Mouse (Mus musculus): Measurements from ENCODE around the gene Elk3. TPM values are rescaled to one million over a fixed set of nuclear protein-coding genes. Genes with fewer than 3 reads are reported as not detected.

The Elk3 gene
- total RNA-seq, 1 experiment from 2014 or later: 47.1 TPM

DNA sequence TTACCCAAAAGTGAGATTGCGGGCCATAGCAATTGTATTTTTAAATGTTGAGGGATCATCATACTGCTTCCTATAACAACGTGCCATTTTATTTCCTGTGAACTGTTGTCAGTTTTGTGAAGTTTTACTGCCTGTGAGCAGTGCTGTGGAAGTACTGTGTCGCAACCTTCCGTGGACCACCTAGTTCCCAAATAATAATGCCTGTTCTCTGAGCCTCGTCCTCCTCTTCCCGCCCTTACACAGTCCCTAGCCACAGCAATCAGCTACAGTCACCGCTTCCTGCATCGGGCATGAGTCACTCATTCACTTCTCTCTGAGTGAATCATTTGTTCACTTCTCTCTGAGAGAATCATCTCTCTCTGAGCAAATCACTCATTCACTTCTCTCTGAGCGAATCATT is 76.2 kb downstream of the Elk3 start:
- no peak for DNase-seq

DNA sequence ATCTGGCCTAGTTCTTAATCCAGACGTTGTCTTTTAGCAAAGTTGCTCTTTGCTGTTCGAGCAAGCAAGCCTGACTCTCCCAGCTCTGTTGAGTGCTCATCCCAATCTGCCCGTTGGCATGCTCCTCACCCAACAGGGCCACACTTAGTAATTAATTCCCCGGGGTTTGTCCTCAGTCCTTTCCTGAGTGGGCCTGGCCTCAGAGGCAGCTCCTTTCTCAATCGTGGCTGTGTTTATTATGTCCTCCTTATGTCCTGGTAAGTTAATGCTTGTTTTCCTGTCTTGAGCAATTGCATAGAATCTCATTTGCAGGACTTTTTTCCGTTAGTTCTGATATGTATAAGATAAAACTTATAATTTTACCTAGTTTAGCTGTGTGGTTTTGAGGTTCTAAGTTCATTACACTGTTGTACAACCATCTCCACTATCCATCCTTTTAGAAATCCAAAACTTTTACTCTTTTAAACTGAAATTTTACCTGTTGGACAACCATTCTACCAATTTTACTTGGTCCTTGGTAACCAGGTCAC is 77.2 kb downstream of the Elk3 start:
- no peak for DNase-seq

DNA sequence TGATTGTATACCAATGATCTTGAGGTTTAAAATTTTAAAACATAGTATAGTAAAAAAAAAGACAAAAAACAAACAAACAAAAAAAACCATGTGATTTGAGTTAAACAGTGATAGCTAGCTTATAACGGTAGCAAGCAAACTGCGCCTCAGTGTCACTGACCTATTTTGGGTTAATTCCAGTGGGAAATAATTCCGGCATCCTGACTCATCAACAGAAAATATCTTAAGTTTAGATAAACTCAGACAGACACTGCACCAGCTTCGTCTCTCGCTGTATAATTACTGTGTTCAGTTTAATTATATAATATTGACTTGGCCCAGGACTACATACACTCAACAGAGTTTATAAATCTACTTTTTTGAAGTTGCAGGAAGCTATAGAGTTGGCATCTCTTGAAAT is 79.0 kb downstream of the Elk3 start:
- no peak for DNase-seq

DNA sequence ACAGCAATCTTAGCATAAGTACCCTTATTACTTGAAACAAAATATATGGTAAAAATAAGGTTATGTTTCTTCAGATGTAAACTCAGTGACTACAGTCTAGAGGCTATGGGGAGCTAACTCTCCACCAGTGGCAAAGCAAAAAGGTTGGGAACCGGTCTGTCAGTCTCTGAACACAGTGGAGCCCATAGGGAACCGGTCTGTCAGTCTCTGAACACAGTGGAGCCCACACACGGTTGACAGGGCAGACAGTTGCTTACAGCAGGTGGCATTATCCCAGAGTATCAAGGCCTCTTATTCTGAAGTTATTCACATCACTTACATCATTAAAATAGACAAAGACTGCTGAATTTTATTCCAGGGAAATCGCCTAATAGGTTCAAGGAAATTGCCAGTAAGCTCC is 79.4 kb downstream of the Elk3 start:
- no peak for DNase-seq

DNA sequence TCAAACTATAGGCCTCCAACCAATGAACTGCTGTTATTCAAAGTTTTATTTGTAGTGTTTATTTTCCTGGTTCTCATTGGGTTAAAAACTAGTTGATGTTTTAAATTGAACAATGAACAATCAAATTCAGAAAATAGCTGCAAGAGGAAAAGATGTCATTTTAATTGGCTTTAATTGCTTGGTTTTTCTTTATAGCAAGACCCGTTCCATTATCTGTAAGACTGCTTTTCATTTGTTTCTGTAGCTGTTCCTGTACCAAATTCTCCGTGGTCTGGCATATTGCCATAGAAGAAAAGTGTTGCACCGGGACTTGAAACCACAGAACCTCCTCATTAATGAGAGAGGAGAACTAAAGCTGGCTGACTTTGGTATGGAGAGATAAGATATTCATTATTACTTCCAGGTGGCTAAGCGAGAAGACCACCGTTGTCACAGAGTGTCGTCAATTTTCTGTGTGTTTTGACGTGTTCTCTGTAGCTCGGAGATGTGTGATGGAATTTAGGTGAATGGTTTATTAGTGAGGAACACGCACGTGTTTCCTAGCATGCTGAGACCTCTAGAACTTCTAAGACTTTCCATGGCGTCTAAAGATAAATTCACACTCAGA is 82.4 kb downstream of the Elk3 start:
- DNase-seq: no peak

DNA sequence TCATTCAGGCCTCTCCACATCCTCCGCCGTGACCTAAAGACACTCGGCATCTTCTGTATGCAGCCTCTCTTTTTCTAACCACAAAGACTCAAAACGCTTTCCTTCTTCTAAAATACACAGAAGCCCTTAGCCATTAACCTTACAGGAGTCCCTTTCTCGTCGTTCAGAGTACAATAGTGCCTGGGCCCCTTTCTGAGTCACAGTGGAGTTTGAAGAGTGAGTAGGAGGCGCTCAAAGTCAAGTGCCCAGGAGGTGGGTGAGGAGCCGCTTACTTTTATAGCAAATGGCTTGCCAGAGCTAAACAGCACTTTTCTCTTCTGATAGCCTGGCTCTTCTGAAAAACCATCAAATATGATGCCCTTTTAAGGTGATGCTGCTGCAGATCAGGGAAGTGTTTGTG is 83.0 kb downstream of the Elk3 start:
- no peak for DNase-seq

DNA sequence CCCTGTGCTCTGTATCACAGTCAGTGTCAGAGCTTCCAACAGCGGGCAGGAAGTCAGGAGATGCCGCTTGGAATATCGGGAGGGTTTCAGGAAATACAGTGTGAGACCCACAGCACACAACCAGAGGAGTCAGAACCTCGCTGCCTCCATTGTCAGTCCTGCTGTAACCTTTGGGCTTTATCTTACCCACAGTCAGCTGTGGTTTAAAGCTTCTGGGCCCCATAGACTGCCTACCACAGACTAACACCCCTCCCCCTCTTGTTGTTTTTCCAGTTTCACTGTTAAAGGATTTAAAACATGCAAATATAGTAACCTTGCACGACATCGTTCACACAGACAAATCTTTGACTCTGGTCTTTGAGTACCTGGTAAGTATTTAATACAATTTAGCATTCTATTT is 85.2 kb downstream of the Elk3 start:
- DNase-seq: no peak

DNA sequence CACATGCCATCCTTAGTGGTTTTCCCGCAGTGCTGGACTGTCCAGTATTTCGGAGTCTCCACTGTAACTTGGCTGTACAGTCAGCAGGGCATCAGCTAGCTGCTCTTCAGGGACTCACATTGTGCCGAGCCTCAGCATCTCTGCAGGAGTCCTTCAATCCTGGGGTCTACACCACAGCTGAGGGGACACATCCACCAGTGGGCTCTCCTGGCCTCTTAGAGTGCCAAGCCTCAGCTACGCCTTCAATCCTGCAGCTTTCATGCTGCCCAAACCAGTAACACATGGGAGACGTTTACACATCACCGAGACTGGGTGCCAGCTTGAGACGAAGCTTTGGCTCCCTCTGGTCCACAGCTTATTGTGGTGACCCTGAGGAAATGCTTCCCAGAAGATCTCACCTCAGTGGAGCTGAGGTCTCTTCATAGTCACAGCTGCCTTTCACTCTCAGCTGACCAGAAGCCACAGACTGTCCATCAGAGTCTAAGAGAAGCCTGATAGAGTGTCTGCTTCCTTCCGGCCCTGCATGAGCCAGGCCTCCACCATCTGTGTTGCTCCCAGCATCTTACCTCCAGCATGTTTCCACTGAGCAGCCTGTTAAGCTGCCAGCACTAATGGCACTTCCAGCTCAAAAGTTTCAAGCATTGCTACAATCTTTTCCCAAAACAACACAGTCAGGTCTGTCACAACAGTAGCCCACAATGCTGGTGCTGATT is 95.7 kb downstream of the Elk3 start:
- DNase-seq: no peak

DNA sequence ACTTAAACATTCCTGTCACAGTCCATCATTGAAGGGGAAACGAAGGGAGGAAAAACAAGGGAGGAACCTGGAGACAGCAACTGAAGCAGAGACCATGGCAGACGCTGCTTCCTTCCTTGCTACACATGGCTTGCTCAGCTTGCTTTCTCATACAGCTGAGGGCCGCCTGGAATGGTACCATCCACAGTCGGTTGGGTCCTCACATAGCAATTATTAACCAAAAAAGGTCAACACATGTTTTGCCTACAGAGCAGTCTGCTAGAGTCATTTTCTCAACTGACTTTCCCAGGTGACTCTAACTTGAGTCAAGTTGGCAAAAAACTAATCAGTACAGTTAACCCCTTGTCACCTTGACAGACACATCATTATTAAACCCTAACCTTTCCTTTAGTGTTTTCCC is 96.7 kb downstream of the Elk3 start:
- DNase-seq: no peak

DNA sequence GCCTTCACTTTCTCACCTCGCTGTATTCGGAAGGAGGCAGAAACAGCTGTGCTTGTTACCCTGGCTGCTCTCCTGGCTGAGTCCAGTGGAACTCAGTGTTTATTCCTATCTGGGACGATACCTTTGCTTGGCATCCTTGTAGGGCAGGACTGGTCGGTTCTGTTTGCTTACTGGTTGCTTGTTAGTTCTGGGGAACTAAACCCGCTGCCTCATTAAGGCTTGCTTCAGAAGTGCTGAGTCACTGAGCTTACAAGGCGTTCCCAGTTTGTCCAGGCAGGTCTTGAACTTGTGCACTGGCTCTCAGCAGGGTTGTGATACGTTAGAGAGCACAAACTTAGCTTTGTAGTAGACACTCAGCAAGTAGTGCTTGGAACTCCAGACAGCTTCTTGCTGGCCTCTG is 97.6 kb downstream of the Elk3 start:
- DNase-seq: no peak

DNA sequence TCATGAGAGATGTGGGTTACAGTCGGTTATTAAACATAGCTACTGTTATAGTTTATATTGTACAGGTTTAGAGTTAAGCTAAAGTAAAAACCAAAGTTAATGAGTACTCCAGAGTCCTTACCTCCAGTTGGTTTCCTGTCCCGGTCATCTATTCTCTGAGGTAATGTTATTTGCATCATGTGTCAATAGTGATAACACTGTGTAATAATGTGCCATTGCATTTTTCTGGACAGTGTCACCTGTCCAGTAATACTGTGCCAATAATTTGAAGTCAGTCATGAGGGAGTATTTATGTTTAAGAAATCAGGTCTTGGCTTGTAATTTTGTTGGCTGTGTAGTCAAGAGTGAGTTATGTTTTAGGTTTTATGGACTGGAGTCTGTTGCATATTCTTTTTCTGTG is 98.2 kb downstream of the Elk3 start:
- DNase-seq: no peak

DNA sequence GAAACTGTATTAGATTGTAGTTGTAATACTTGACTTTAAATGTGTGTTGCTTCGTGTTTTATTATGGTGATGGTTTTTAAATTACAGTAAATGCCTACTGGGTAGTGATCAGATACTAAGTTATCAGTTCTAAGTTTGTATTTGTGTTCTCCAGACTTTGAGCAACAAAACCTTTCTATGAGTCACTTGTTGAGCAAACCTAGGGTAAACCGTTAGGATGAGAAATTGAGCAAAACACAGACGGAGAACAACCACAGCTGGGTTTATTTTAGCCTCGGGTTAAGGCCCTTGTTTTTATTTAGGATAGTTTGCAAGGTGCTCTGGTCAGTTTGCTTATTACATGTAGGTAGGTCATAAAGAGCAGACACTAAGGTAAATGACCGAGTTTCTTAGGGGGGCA is 103.8 kb downstream of the Elk3 start:
- DNase-seq: no peak

DNA sequence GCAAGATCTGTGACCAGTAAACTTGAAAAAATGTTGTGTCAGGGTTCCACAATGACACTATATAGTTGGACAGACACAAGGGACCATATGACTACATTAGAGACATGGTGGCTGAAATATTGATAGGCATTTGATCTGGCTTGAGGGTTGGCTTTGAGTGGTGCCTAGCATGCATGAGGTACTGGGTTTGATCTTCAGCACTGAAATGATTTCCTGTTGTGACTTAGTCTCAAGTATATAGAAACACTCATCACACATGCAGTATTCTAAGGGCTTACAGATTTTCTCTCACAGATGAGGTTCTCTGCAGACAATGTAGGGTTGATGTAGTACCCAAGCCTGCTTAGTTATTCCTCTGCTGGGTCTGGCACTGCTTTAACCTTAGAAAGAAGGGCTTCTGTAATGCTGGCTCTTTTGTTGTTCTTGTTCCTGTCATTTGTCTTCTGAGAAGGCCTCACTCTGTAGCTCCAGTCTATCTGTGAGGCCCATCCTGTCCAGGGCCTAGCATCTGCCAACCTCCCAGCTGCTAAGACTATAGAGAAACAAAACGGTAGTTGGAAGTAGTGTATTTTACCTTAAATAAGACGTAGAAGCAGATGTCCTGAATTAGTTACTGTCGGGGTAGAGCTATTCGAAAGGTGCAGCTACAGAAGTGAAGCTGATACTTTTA is 105.5 kb downstream of the Elk3 start:
- DNase-seq: no peak

DNA sequence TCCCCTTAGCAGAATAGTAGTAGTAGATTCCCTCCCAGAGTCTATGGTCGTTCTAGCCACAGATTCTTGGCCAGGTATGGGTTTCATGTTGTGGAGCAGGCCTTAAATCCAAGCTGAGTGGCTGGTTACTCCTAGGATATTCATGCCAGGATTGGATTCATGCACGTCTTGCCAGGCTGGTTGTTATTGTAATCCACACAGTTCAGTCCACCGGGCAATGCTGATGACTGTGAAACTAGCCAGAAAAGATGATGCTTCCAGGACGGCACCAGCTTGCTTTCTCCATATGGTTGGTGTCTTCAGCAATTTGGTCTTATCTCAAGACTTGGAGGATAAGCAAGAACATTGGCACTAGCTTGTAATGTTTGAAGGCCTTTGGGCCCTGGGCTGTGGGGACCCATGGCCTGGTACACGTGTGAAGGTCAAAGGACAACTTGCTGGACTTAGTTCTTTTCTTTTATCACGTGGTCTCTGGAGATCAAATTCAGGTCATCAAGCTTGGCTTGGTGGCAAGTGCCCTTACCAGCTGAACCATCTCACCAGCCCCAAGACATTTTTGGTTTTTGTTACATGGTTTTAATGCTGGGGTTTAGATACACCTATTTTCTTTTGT is 109.0 kb downstream of the Elk3 start:
- no peak for DNase-seq

DNA sequence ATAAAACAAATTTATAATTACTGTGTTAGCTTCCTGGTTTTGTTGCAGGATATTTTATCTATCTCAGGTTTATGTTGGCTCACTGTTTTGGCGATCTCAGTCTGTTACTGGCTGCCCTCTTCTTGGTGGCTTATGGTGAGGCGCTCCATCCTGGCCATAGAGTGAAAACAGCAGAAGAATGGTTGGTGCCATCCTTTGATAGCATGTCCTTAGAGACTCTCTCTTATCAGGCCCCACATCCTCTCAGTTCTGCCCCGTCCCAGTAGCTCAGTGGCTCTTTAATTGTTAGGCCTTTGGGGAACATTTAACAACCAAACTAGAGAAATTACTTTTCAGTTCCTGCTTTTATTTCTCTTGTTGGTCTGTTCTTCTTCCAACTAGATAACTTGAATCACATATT is 112.0 kb downstream of the Elk3 start:
- no peak for DNase-seq

Other genes with a start within 250 kb of the Elk3 start
- 4.8 and 6.5 TPM in 2 replicates for gene Cfap54, start 229.5 kb downstream of the Elk3 start, total RNA-seq (2021)
- gene Cdk17, start 150.3 kb downstream of the Elk3 start, total RNA-seq (2021): 21.7 and 27.6 TPM in 2 replicates
- gene Lta4h, start 142.3 kb upstream of the Elk3 start, total RNA-seq (2021): 63.8 and 66.3 TPM in 2 replicates
- gene Hal, start 177.6 kb upstream of the Elk3 start, total RNA-seq (2021): 0.09 and 3.4 TPM in 2 replicates
- gene Amdhd1, start 228.9 kb upstream of the Elk3 start, total RNA-seq (2021): 0.86 TPM in 1 of 2 replicates, not detected in the other
- not detected in 2 replicates for gene Ccdc38, start 229.5 kb upstream of the Elk3 start, total RNA-seq (2021)